Mouse (Mus musculus) limb, embryonic 15.5 days (tissue): ENCODE results near the gene Kifap3. TPM values are rescaled to one million over a fixed set of nuclear protein-coding genes. Genes with fewer than 3 reads are reported as not detected.

Experiments
- ATAC-seq: fragments of 200-750 bp; cut with Nextera tagmentation; 2 replicates; pipeline ENCODE4 v1.8.0; 2017; ENCODE audit warnings: low read depth, moderate TSS enrichment; ENCODE audit not compliant: insufficient number of reproducible peaks, low FRiP score, low TSS enrichment
- H3K27ac ChIP-seq: fragments of 300-500 bp; sonication (generic); 2 replicates; pipeline ENCODE4 v1.5.1; 2015; ENCODE audit warnings: moderate library complexity, mild to moderate bottlenecking, inconsistent platforms
- H3K27me3 ChIP-seq: fragments of 300-500 bp; sonication (generic); 2 replicates; pipeline ENCODE4 v1.6.1; 2015; ENCODE audit warnings: inconsistent platforms
- H3K36me3 ChIP-seq: fragments of 300-500 bp; sonication (generic); 2 replicates; pipeline ENCODE4 v1.6.1; 2015; ENCODE audit warnings: inconsistent platforms
- H3K4me1 ChIP-seq: fragments of 300-500 bp; sonication (generic); 2 replicates; pipeline ENCODE4 v1.6.1; 2015; ENCODE audit warnings: inconsistent platforms
- H3K4me2 ChIP-seq: fragments of 300-500 bp; sonication (generic); 2 replicates; pipeline ENCODE4 v1.6.1; 2015; ENCODE audit warnings: mild to moderate bottlenecking, inconsistent platforms
- H3K4me3 ChIP-seq: fragments of 300-500 bp; sonication (generic); 2 replicates; pipeline ENCODE4 v1.5.1; 2015; ENCODE audit warnings: mild to moderate bottlenecking, inconsistent platforms
- H3K9ac ChIP-seq: fragments of 300-500 bp; sonication (generic); 2 replicates; pipeline ENCODE4 v1.6.1; 2015; ENCODE audit warnings: inconsistent platforms
- H3K9me3 ChIP-seq: fragments of 300-500 bp; sonication (generic); 2 replicates; pipeline ENCODE4 v1.6.1; 2016; ENCODE audit warnings: inconsistent platforms
- WGBS: fragments of 180-500 bp; shearing (Covaris S2); methylation state at CpG from one replicate; pipeline ENCODE4 v1.1.7; 2015; 5-methylcytosine and 5-hydroxymethylcytosine counted together
- polyA plus RNA-seq: library from polyadenylated mRNA; unstranded; fragments of >200 nt; fragmentation: Nextera tagmentation; extraction: Ambion mirVana; gene quantifications from 2 replicates; pipeline ENCODE4 v1.2.1, GENCODE M21; 2015

The Kifap3 gene
- polyA plus RNA-seq, 1 experiment from 2014 or later, result 37.5 TPM

DNA sequence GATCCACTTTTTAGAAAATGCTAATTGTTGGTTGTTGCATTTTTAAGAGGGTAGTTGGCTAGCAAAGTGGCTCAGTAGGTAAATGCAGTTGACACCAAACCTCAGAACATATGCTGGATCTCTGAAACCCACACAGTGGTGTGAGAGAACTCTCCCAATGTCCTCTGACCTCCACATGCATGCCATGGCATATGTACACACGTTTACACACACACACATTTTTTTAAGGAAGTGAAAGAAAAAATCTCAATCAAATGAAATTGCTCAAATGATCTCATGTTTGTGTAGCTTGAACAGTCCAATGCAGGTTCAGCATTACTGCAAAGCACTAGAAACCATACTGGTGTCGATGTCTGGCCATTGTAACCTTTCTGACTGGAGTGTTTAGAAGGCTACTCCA, 120.2 kb downstream of the Kifap3 start:
- Histone ChIP-seq H3K4me3 (no peak overlapping the region), H3K27ac (no peak overlapping the region), H3K9ac (no peak overlapping the region), H3K36me3 (no peaks in the 10 kb centered on the region), H3K9me3 (no peaks in the 10 kb centered on the region), H3K4me2 (no peak overlapping the region), H3K4me1 (peaks cover 11% of the 10 kb centered on the region), H3K27me3 (no peaks in the 10 kb centered on the region)
- 81% methylated on average over 2 of the region's 2 CpGs for WGBS
- no peak for ATAC-seq

DNA sequence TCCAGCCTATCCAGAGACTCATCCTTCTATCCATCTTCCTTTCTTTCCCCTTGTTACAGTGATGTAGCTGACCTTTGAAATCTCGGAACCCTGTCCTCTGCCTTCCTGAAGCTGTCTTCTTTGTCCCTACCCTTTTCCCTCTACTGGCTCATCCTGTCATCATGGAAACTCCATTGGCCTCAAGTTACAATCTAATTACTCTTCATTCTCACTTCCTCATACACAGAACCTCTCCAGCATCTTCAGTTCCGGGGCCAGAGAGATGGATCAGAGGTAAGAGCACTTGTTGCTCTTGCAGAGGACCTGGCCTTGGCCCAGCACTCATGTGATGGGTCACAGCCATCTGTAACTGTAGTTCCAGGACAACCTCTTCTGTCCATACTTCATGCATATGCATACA, 120.8 kb downstream of the Kifap3 start:
- H3K4me3 ChIP-seq, result no peak overlapping the region
- H3K27me3 ChIP-seq, result no peaks in the 10 kb centered on the region
- WGBS, result 81% methylated on average over 2 of the region's 2 CpGs
- no peak overlapping the region for H3K27ac ChIP-seq
- H3K9me3 ChIP-seq, result no peaks in the 10 kb centered on the region
- no peak overlapping the region for H3K4me2 ChIP-seq
- peaks cover 11% of the 10 kb centered on the region for H3K4me1 ChIP-seq
- ATAC-seq, result no peak
- no peak overlapping the region for H3K9ac ChIP-seq
- no peaks in the 10 kb centered on the region for H3K36me3 ChIP-seq

DNA sequence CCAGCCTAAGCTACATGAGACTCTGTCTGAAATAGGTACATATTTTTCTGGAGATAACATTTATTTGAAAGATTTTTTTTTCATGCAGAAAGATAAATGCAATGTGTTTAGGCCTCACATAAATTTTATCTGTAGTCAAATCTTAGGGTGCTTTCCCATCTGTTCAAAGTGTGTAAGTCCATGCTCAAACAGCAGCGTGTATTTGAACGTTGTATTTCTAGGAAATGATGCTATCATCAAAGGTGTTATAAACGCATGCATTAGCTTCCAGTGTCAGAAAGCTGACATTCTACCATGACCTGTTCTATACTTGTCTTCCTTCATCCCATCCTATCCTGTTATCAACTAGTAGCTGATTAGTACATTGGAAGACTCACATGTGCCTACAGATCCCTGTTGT, 124.0 kb downstream of the Kifap3 start:
- H3K27ac ChIP-seq, result no peak overlapping the region
- no peak overlapping the region for H3K9ac ChIP-seq
- H3K4me1 ChIP-seq, result peaks cover 3% of the 10 kb centered on the region; the same call in 1 of the 2 replicates
- H3K4me3 ChIP-seq, result no peak overlapping the region
- no peak for ATAC-seq
- no peak overlapping the region for H3K4me2 ChIP-seq
- no peaks in the 10 kb centered on the region for H3K9me3 ChIP-seq
- no peaks in the 10 kb centered on the region for H3K27me3 ChIP-seq
- WGBS, result 91% methylated on average over 3 of the region's 3 CpGs
- H3K36me3 ChIP-seq, result no peaks in the 10 kb centered on the region

DNA sequence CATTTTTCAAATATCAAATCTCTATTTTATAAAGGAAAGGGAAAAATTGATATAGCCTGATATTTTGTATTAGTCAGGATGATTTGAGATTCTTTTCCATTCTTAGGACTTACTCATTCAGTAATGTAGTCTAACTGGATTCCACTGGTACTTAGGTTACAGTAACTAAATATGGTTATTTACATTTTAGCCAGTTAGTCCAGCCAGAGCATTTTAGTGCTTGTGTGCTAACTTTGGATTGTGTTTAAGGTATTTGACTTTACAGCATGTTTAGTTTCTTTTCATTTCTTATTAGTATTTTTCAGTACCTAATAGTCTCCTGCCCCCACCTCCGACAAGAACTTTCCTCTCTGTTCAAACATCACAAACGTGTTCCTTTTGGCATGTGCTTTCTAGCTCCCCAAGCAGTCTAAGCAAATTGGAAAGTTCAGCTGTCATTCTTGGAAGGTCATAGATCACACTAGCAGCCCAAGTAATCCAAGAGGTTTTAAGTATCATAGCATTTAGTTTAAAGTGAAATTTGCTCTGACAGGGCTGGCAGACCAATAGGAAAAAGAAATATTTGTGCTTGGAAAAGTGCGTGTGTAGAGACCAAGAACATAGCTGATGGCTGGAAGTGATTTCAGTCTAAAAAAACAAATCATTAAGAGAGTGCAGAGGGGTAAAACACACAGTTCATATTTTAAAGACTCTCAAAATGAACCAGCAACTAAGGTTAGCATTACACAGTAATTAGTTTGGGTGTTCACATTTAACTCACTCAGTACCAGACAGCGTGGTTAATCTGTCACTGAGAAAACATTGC, 127.8 kb downstream of the Kifap3 start:
- H3K36me3 ChIP-seq, result no peaks in the 10 kb centered on the region
- peak; percentile 76; the same call in 1 of the 2 replicates for ATAC-seq
- 20% methylated on average over 4 of the region's 4 CpGs for WGBS
- no peaks in the 10 kb centered on the region for H3K4me1 ChIP-seq
- no peak overlapping the region for H3K9ac ChIP-seq
- no peak overlapping the region for H3K4me2 ChIP-seq
- no peaks in the 10 kb centered on the region for H3K27me3 ChIP-seq
- no peaks in the 10 kb centered on the region for H3K9me3 ChIP-seq
- H3K4me3 ChIP-seq, result no peak overlapping the region
- no peak overlapping the region for H3K27ac ChIP-seq

DNA sequence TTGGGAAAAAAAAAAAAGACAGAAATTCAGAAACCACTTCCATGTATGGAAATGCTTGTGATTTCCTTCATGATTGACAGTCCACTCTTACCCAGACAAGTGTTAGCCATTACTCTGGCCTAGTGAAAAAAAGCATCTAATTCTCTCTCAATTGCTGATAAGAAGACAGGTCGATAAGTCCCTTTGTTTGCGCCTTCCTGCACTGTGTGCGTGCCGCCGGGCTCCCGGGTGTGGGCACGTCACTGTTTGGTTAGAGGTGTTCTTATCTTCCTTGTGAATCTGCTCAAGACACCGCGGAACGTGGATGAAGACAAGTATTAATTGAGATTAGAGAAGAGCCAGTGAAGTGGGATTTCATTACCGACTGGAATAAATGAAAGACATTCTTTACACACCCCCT, 129.0 kb downstream of the Kifap3 start:
- H3K4me1 ChIP-seq, result no peaks in the 10 kb centered on the region
- H3K27me3 ChIP-seq, result no peaks in the 10 kb centered on the region
- H3K36me3 ChIP-seq, result no peaks in the 10 kb centered on the region
- no peak overlapping the region for H3K4me2 ChIP-seq
- H3K27ac ChIP-seq, result no peak overlapping the region
- ATAC-seq, result no peak
- WGBS, result 69% methylated on average over 11 of the region's 11 CpGs
- no peak overlapping the region for H3K4me3 ChIP-seq
- H3K9ac ChIP-seq, result no peak overlapping the region
- H3K9me3 ChIP-seq, result no peaks in the 10 kb centered on the region

DNA sequence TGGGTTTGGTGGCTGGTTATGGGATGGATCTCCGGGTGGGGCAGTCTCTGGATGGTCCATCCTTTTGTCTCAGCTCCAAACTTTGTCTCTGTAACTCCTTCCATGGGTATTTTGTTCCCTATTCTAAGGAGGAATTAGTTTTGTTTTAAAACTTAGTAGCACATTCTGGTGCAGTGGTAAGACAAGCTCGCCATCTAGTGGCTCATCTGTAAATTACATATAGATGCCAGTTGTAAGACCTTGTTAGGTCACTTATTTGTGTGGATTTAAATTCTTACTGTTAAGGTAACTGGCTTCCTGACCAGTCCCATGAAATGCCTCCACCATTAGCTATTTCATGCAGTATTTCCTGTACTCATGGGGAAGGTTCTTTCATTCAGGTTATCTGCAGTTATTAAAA, 131.0 kb downstream of the Kifap3 start:
- H3K36me3 ChIP-seq, result no peaks in the 10 kb centered on the region
- H3K27ac ChIP-seq, result no peak overlapping the region
- H3K4me3 ChIP-seq, result no peak overlapping the region
- WGBS, result 0% methylated on average over 2 of the region's 2 CpGs
- H3K9ac ChIP-seq, result no peak overlapping the region
- H3K4me1 ChIP-seq, result no peaks in the 10 kb centered on the region
- no peaks in the 10 kb centered on the region for H3K27me3 ChIP-seq
- H3K4me2 ChIP-seq, result no peak overlapping the region
- no peak for ATAC-seq
- H3K9me3 ChIP-seq, result no peaks in the 10 kb centered on the region

DNA sequence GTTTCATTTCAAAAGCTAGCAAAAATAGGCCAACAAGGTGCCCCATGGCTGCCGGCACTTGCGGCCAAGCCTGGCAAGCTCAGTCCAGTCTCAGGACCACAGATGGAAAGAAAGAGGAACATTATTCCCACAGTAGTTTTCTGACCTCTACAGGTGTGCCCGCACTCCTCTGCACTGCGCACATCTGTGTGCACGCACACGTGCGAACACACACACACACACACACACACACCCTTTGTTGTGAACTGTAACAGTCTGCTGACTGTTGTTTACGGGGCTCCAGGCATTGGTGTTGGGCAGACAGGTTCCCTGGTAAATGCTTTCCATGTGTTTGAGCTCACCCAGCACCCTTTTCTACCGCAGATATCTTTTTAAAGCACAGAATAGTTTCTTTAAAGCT, 131.4 kb downstream of the Kifap3 start:
- no peak overlapping the region for H3K27ac ChIP-seq
- ATAC-seq, result no peak

DNA sequence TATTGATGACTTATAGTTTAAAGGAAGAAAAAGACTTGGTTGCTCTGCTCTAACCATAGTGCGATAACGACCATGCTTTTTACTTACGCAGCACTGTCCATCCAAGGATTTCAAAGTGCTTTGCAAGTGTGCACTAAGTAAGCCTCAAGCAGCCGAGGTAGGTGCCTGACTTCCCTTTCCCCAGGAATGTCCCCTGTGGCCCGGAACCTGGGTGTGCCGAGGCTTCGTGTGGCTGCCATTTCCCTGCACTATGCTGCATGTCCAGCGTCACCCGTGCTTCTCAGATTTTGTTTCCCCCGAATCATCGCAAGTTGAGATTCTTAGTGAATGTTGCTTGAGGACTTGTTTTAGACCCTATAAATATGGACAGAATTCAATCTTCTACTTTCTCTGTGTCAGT, 132.6 kb downstream of the Kifap3 start:
- no peak overlapping the region for H3K27ac ChIP-seq
- no peak overlapping the region for H3K4me3 ChIP-seq
- no peaks in the 10 kb centered on the region for H3K9me3 ChIP-seq
- WGBS, result 84% methylated on average over 11 of the region's 11 CpGs
- no peak overlapping the region for H3K9ac ChIP-seq
- H3K36me3 ChIP-seq, result peaks cover under 1% of the 10 kb centered on the region; the same call in 1 of the 2 replicates
- no peak for ATAC-seq
- no peaks in the 10 kb centered on the region for H3K27me3 ChIP-seq
- H3K4me2 ChIP-seq, result no peak overlapping the region
- no peaks in the 10 kb centered on the region for H3K4me1 ChIP-seq

More for the DNA sequence above, 131.4 kb downstream of the Kifap3 start:
- H3K9ac ChIP-seq, result no peak overlapping the region
- H3K9me3 ChIP-seq, result no peaks in the 10 kb centered on the region
- no peak overlapping the region for H3K4me3 ChIP-seq
- no peak overlapping the region for H3K4me2 ChIP-seq
- no peaks in the 10 kb centered on the region for H3K4me1 ChIP-seq
- 77% methylated on average over 9 of the region's 9 CpGs for WGBS
- no peaks in the 10 kb centered on the region for H3K36me3 ChIP-seq
- no peaks in the 10 kb centered on the region for H3K27me3 ChIP-seq

DNA sequence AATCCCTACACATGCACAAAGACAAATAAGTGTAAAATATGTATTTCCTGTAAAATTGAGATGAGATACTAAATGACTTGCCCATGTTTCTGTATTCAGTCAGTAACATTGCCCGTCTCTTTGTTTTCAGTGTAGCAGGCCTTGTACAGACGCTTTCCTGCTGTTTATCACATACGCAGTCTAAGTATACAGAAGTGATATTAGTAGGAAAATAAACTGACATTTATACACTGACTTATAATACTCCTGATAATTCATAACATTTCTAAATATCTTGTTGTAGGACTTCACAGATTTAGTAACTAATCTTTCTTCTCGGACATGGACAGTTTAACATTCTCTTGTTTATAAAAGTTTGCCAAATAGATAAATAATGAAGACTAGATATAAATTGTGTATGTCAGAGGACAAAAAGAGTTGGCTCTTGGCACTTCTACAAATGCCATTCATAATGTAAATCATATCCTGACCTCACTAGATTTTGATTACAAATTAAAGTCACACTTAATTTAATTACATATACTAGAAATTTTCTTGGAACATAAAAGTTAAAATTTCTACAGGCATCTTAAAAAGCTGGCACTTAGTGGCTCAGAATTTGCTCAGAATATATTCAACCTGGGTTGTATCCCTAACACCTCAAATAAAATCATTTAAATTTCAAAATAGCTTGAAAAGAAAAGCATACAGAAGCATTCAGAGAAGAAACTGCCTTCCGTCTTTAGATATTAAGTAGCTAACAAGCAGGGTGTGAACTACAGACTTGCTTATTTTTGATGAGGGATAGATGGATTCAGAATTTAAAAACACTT, 138.2 kb downstream of the Kifap3 start:
- Histone ChIP-seq H3K9me3 (no peaks in the 10 kb centered on the region), H3K36me3 (peaks cover 4% of the 10 kb centered on the region; the same call in 1 of the 2 replicates), H3K9ac (no peak overlapping the region), H3K4me2 (no peak overlapping the region), H3K4me1 (no peaks in the 10 kb centered on the region), H3K4me3 (no peak overlapping the region), H3K27me3 (no peaks in the 10 kb centered on the region), H3K27ac (no peak overlapping the region)
- ATAC-seq, result no peak
- 95% methylated on average over 5 of the region's 5 CpGs for WGBS

DNA sequence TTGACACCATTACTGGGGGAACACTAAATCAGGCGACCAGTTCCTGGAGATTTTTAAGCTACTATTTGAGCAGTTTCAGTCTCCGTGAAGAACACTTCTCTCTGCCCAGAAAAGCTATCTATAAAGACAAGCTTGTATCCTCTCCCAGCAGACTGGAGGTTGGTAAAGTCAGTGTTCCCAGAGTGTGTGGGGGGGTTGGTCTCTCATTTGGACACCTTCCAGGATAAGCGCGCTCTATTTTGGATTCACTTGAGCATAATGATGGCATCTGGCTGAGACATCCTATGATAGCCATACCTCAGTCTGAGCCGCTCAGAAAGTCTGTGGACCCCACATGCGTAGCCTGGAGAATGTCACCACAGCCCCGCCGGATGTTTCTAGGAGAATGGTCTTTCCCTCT, 144.7 kb downstream of the Kifap3 start:
- H3K27ac ChIP-seq, result no peak overlapping the region
- H3K4me2 ChIP-seq, result no peak overlapping the region
- H3K9me3 ChIP-seq, result no peaks in the 10 kb centered on the region
- no peaks in the 10 kb centered on the region for H3K27me3 ChIP-seq
- WGBS, result 86% methylated on average over 8 of the region's 8 CpGs
- ATAC-seq, result no peak
- no peaks in the 10 kb centered on the region for H3K36me3 ChIP-seq
- 0 out of 2 replicates have a peak, but pooled peaks cover 3% of the 10 kb centered on the region for H3K4me1 ChIP-seq
- H3K4me3 ChIP-seq, result no peak overlapping the region
- H3K9ac ChIP-seq, result no peak overlapping the region

DNA sequence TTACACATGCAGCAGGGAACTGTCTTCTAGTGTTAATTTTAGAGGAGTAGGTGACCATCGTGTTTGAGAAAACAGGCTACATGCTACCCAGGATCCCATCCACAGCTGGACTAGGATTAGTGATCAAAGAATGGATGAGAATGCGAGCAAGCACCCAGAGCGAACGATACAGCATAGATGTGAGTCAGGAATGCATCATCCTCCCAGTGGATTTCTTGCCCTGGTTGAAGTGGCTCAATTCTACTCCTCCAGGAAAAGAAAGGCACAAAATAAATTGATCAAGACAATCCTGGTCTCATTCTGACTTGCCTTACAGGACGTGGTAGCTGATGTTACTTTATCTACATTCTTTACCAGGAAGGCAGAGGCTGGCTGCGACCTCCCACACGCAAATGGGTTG, 149.5 kb downstream of the Kifap3 start, which contains the start of gene Scyl3:
Gene Scyl3, plus strand, starts transcription at position 255 of the 400 bp plus-strand sequence.
- H3K9me3 ChIP-seq, result no peaks in the 10 kb centered on the region
- H3K27ac ChIP-seq, result peak within 1 kb of the TSS; percentile 85
- H3K9ac ChIP-seq, result peak within 1 kb of the TSS; percentile 92
- 72% methylated on average over 7 of the region's 7 CpGs for WGBS
- ATAC-seq, result no peak
- no peaks in the 10 kb centered on the region for H3K27me3 ChIP-seq
- H3K4me3 ChIP-seq, result peak within 1 kb of the TSS; percentile 83
- H3K4me2 ChIP-seq, result peak within 1 kb of the TSS; percentile 67
- H3K36me3 ChIP-seq, result peaks cover 3% of the 10 kb centered on the region; the same call in 1 of the 2 replicates
- peaks cover 20% of the 10 kb centered on the region for H3K4me1 ChIP-seq
